8 mouse cellular contexts compared by ENCODE assay signal in the genomic region with DNA sequence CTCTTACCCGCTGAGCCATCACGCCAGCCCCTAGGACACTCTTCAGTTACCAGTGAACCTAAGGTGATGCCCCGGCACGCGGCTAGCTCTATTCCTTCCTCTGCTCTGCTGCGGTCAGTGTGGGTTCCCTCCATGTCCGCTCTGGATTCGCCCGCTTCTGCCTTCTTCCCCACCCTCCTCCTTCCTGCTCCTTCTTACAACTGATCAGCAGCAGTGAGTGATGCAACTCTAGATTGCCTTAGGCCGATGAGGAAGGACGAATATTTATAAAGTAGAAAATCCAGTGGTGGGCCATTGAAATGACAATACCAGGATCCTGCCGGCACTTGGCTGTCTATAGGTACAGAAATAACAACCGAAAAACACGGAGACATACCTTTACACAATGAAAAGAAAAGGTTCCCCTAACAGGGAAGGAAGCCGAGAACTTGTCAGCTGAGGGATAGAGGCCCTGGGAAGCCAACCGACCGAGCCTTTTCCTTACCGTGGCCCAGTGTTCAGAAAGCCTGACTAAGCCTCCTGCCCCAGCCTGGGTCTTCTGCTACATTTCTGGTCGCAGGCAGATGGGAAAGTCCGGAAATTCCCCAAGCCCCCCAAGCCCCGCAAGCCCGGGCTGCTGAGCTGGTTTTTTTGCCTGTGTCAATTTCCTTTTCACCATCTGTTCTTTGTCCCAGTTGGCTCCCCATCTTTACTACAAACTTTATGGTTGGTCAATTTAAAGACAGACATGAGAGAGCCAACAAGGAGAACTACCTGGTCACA. TPM values are rescaled to one million over a fixed set of nuclear protein-coding genes. Genes with fewer than 3 reads are reported as not detected.
A peak's percentile ranks its signal among the peaks of the same experiment; 100 is the strongest.
DNase-seq lines count a peak whose midpoint lies in the region; ATAC-seq lines count a peak whose summit lies in the region.

No protein-coding gene starts in this region.

- peak overlapping the region; percentile 70 for H3K4me2 ChIP-seq in kidney, embryonic 15.5 days
- peak overlapping the region; percentile 14; the same call in 1 of the 2 replicates for H3K4me2 ChIP-seq in forebrain, embryonic 14.5 days (ENCODE audit: low read length)
- peak overlapping the region; percentile 60 for H3K4me2 ChIP-seq in intestine, embryonic 14.5 days (ENCODE audit: low read length)

- H3K9me3 ChIP-seq in kidney, embryonic 15.5 days (replicated peaks) = no peaks in the 10 kb centered on the region
- H3K9me3 ChIP-seq in forebrain, embryonic 14.5 days (replicated peaks; ENCODE audit: control insufficient read depth, low read length) = no peaks in the 10 kb centered on the region
- no peaks in the 10 kb centered on the region for H3K9me3 ChIP-seq in intestine, embryonic 14.5 days (ENCODE audit: control insufficient read depth, low read length)

- no peak for DNase-seq in kidney, adult 9 months
- DNase-seq in forebrain, embryonic 14.5 days (ENCODE audit: low spot score) = no peak
- no peak for DNase-seq in intestine, embryonic 14.5 days (ENCODE audit: low spot score)
- peak; percentile 52 for DNase-seq in thymus, postnatal 25 days
- no peak for DNase-seq in ovary, postnatal 10 days (ENCODE audit: low spot score)
- no peak for DNase-seq in embryo, embryonic 10.5 days (ENCODE audit: low spot score)

- peak overlapping the region; percentile 52 for H3K9ac ChIP-seq in kidney, embryonic 15.5 days
- H3K9ac ChIP-seq in forebrain, embryonic 14.5 days (ENCODE audit: low read length) = peak overlapping the region; percentile 29; the same call in 1 of the 2 replicates
- peak overlapping the region; percentile 39 for H3K9ac ChIP-seq in intestine, embryonic 14.5 days (ENCODE audit: low read length)

- 56% methylated on average over 22 of the region's 22 CpGs for WGBS in kidney, embryonic 15.5 days
- 72% methylated on average over 22 of the region's 22 CpGs for WGBS in forebrain, embryonic 14.5 days
- WGBS in intestine, embryonic 14.5 days = 71% methylated on average over 22 of the region's 22 CpGs

- H3K36me3 ChIP-seq in kidney, embryonic 15.5 days = no peaks in the 10 kb centered on the region
- H3K36me3 ChIP-seq in forebrain, embryonic 14.5 days (ENCODE audit: control insufficient read depth, insufficient read depth, low read length) = no peaks in the 10 kb centered on the region
- no peaks in the 10 kb centered on the region for H3K36me3 ChIP-seq in intestine, embryonic 14.5 days (ENCODE audit: control insufficient read depth, insufficient read depth, low read length)

- ATAC-seq in kidney, embryonic 15.5 days (replicated peaks; ENCODE audit: low FRiP score) = no peak
- no peak for ATAC-seq in forebrain, embryonic 14.5 days
- no peak for ATAC-seq in intestine, embryonic 14.5 days (replicated peaks; ENCODE audit: low FRiP score, low TSS enrichment, low read depth)
- ATAC-seq in megakaryocyte, adult 5-6 weeks (ENCODE audit: poor library complexity, severe bottlenecking) = peak; percentile 41

- H3K27ac ChIP-seq in kidney, embryonic 15.5 days = peak overlapping the region; percentile 93
- H3K27ac ChIP-seq in forebrain, embryonic 14.5 days (ENCODE audit: low read depth, low read length) = no peak overlapping the region
- H3K27ac ChIP-seq in intestine, embryonic 14.5 days (ENCODE audit: low read depth) = peak overlapping the region; percentile 71

- peak overlapping the region; percentile 43 for H3K4me3 ChIP-seq in kidney, embryonic 15.5 days (replicated peaks)
- H3K4me3 ChIP-seq in forebrain, embryonic 14.5 days (ENCODE audit: low read depth, low read length) = no peak overlapping the region
- H3K4me3 ChIP-seq in intestine, embryonic 14.5 days (ENCODE audit: low read depth, low read length) = peak overlapping the region; percentile 21

- H3K4me1 ChIP-seq in kidney, embryonic 15.5 days = peaks cover 23% of the 10 kb centered on the region
- H3K4me1 ChIP-seq in forebrain, embryonic 14.5 days (ENCODE audit: control insufficient read depth, insufficient read depth, low read length) = peaks cover 7% of the 10 kb centered on the region; the same call in 1 of the 2 replicates
- peaks cover 15% of the 10 kb centered on the region for H3K4me1 ChIP-seq in intestine, embryonic 14.5 days (replicated peaks; ENCODE audit: control insufficient read depth, insufficient read depth, low read length)

- no peaks in the 10 kb centered on the region for H3K27me3 ChIP-seq in kidney, embryonic 15.5 days
- no peaks in the 10 kb centered on the region for H3K27me3 ChIP-seq in forebrain, embryonic 14.5 days (replicated peaks; ENCODE audit: control insufficient read depth, insufficient read depth, low read length)
- no peaks in the 10 kb centered on the region for H3K27me3 ChIP-seq in intestine, embryonic 14.5 days (replicated peaks; ENCODE audit: control insufficient read depth, insufficient read depth, low read length)

RNA-seq across cellular contexts. Expression of a gene that starts 27.7 kb away (rescaled TPM):
- polyA plus RNA-seq in kidney, embryonic 15.5 days (2015; fragmentation: Nextera tagmentation; extraction: Ambion mirVana) = 19.1 and 20.4 TPM in 2 replicates
- polyA plus RNA-seq in forebrain, embryonic 14.5 days (2014; fragmentation: Nextera tagmentation; extraction: Ambion mirVana) = 15.7 and 17.6 TPM in 2 replicates
- polyA plus RNA-seq in intestine, embryonic 14.5 days (2014; fragmentation: Nextera tagmentation; extraction: Ambion mirVana) = 18.4 and 20.5 TPM in 2 replicates
- 67.2 and 70.7 TPM in 2 replicates for total RNA-seq in megakaryocyte, adult 5-6 weeks (2015)
- 40.3 and 50.5 TPM in 2 replicates for total RNA-seq in megakaryocyte, adult 5-6 weeks (2017)

Comparison
In these comparisons a context has a peak if more than half of its experiments do, and no peak if none do; other contexts are left out.
1. H3K4me2 ChIP-seq: peak in every context shown above with its lines; median percentile 70 in kidney, embryonic 15.5 days; 60 in intestine, embryonic 14.5 days; 14 in forebrain, embryonic 14.5 days.